Mouse (Mus musculus) liver, adult 2 months (tissue): ENCODE measurements at regions not wholly inside any gene's neighbourhood (a gene's known extent, or its start where the extent isn't known, plus 50 kb on each side); places are given as distances from the start of the nearest gene placed in this dataset.

ENCODE experiments used
- CTCF ChIP-seq: fragments of 200-500 bp; IDR thresholded peaks from 2 replicates; pipeline ENCODE4 v1.5.1; 2011; ENCODE audit warnings: low read depth, low read length, control low read depth
- POLR2A ChIP-seq: fragments of 200-500 bp; IDR thresholded peaks from 2 replicates; pipeline ENCODE4 v1.6.1; 2011; ENCODE audit warnings: low read length, control low read depth; ENCODE audit not compliant: insufficient read depth; ENCODE audit errors: extremely low read depth

- TF ChIP-seq CTCF (no peak), POLR2A (no peak)
These were observed 65.6 kb upstream of the Lipc start for GRCm38 (mm10) chr9:71017396-71018179.
